Mouse (Mus musculus) spleen, adult 10 weeks (tissue): ENCODE data around the gene Hfm1. TPM values are rescaled to one million over a fixed set of nuclear protein-coding genes. Genes with fewer than 3 reads are reported as not detected.

ENCODE experiments used
- polyA plus RNA-seq: library from polyadenylated mRNA; stranded (reverse); fragments of 350-450 nt; fragmentation: Illumina TruSeq; extraction: RNeasy Lipid Tissue Mini Kit (QIAGEN cat#74804); gene quantifications from one replicate; pipeline ENCODE4 v1.2.3, GENCODE M21; 2015; ENCODE audit warnings: low replicate concordance; ENCODE audit not compliant: insufficient read depth

The Hfm1 gene
- polyA plus RNA-seq = 0.07 TPM

GRCm38 (mm10) chr5:106925488-106926368 is at the start of gene Hfm1:
Hfm1 (minus strand) TSS chr5:106926321.

GRCm38 (mm10) chr5:106963584-106964512 is 37.7 kb upstream of the Hfm1 start, which contains the start of gene Cdc7:
Cdc7 (plus strand) TSS chr5:106964322.

Other genes starting within 250 kb of the Hfm1 start
- gene Zfp644, start 229.0 kb downstream of the Hfm1 start, polyA plus RNA-seq = 55.1 TPM
- gene Cdc7, start 38.0 kb upstream of the Hfm1 start, polyA plus RNA-seq = 30.4 TPM